Mouse (Mus musculus) CD8-positive naive resting alpha-beta T cell, adult 2 months (primary cell): ENCODE results near the gene Map3k4.
A peak's percentile ranks its signal among the peaks of the same experiment; 100 is the strongest.
"Not testable (repeated sequence)": the region's sequence is repeated elsewhere in the genome, so short reads cannot be mapped to it uniquely, and the experiment has no call there.

Experiments
- DNase-seq, 2 experiments: peaks; one replicate each; pipeline ENCODE4 v3.0.0; 2022; ENCODE audit warnings: low read depth in 2 of 2, low spot score in 2 of 2

Gene Map3k4

GRCm38 (mm10) chr17:12225227-12225626 lies 93.4 kb downstream of the Map3k4 start:
- DNase-seq: no peak

GRCm38 (mm10) chr17:12224551-12224950 lies 94.0 kb downstream of the Map3k4 start:
- DNase-seq: not testable (repeated sequence)

- DNase-seq: no peak
These were observed 94.5 kb downstream of the Map3k4 start for GRCm38 (mm10) chr17:12224145-12224544.

- DNase-seq: no peak
These were observed 94.9 kb downstream of the Map3k4 start for GRCm38 (mm10) chr17:12223682-12224081.

GRCm38 (mm10) chr17:12221926-12222325 lies 96.7 kb downstream of the Map3k4 start:
- no peak for DNase-seq

- no peak for DNase-seq
These were observed 102.4 kb downstream of the Map3k4 start for GRCm38 (mm10) chr17:12216224-12216623.

- no peak for DNase-seq
These were observed 105.2 kb downstream of the Map3k4 start for GRCm38 (mm10) chr17:12213430-12213829.

GRCm38 (mm10) chr17:12212341-12212740 lies 106.3 kb downstream of the Map3k4 start:
- DNase-seq: no peak

GRCm38 (mm10) chr17:12211890-12212289 lies 106.7 kb downstream of the Map3k4 start:
- no peak for DNase-seq

GRCm38 (mm10) chr17:12210544-12211132 lies 108.0 kb downstream of the Map3k4 start:
- DNase-seq: peak; percentile 78 to 79

- no peak for DNase-seq
These were observed 109.1 kb downstream of the Map3k4 start for GRCm38 (mm10) chr17:12209481-12209880.

- DNase-seq: no peak
These were observed 111.5 kb downstream of the Map3k4 start for GRCm38 (mm10) chr17:12207022-12207548.

- DNase-seq: no peak
These were observed 112.3 kb downstream of the Map3k4 start for GRCm38 (mm10) chr17:12206248-12206647.

- DNase-seq: no peak
These were observed 112.9 kb downstream of the Map3k4 start for GRCm38 (mm10) chr17:12205694-12206075.

GRCm38 (mm10) chr17:12205015-12205693 lies 113.4 kb downstream of the Map3k4 start:
- DNase-seq: no peak

GRCm38 (mm10) chr17:12204689-12205014 lies 113.9 kb downstream of the Map3k4 start:
- DNase-seq: no peak

- DNase-seq: no peak
These were observed 114.3 kb downstream of the Map3k4 start for GRCm38 (mm10) chr17:12204246-12204645.

GRCm38 (mm10) chr17:12203414-12203897 lies 115.1 kb downstream of the Map3k4 start:
- no peak for DNase-seq

GRCm38 (mm10) chr17:12201086-12201485 lies 117.5 kb downstream of the Map3k4 start:
- no peak for DNase-seq

GRCm38 (mm10) chr17:12199933-12200332 lies 118.7 kb downstream of the Map3k4 start:
- no peak for DNase-seq

GRCm38 (mm10) chr17:12195604-12196003 lies 123.0 kb downstream of the Map3k4 start:
- no peak for DNase-seq

- DNase-seq: no peak
These were observed 123.5 kb downstream of the Map3k4 start for GRCm38 (mm10) chr17:12195137-12195536.

GRCm38 (mm10) chr17:12187782-12188181 lies 130.8 kb downstream of the Map3k4 start:
- DNase-seq: no peak
